Mouse (Mus musculus) embryonic fibroblast, embryonic 13.5 days (primary cell): Measurements from ENCODE around the gene Map3k9.

ENCODE experiments used
- CTCF ChIP-seq: IDR thresholded peaks from 2 replicates; pipeline ENCODE4 v1.5.1; 2011; ENCODE audit warnings: mild to moderate bottlenecking, control low read depth, low read length, moderate library complexity, borderline replicate concordance; ENCODE audit not compliant: insufficient read depth
- POLR2A ChIP-seq: IDR thresholded peaks from 2 replicates; pipeline ENCODE4 v1.6.1; 2011; ENCODE audit warnings: low read depth, mild to moderate bottlenecking, control low read depth, low read length, moderate library complexity

DNA sequence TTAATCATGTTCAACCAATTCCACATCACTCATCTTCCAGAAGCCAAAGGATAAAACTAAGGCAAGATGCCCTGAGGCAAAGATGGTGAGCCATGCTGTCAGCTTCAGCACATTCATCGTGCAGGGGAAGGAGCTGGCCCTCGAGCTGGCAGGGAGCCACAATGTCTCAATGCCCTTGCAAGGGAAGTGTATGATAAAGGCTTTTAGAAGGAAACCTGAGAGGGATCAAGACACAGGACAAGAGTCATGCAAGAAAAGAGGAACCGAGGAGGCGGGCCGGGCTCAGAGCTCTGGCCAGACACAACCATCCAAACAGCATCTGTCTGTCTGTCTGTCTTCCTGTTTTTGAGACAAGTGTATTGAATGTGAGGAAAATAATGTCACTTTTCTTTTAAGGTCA, 61.8 kb downstream of the Map3k9 start:
- no peak for TF ChIP-seq POLR2A
- TF ChIP-seq CTCF: no peak
